Mouse (Mus musculus) right cerebral cortex, postnatal 36 days (tissue): ENCODE measurements at regions not wholly inside any gene's neighbourhood (a gene's known extent, or its start where the extent isn't known, plus 50 kb on each side); places are given as distances from the start of the nearest gene placed in this dataset.
"Not testable (repeated sequence)": the region's sequence is repeated elsewhere in the genome, so short reads cannot be mapped to it uniquely, and the experiment has no call there.

Experiments
- DNase-seq, 2 experiments: peaks; one replicate each; pipeline ENCODE4 v3.0.0; 2022; ENCODE audit warnings: low spot score in 2 of 2, mixed read lengths in 1 of 2

GRCm38 (mm10) chr12:117379103-117379850 lies 137.0 kb upstream of the Rapgef5 start:
- DNase-seq: no peak

- no peak for DNase-seq
Measured at GRCm38 (mm10) chr12:117380836-117381235, 135.4 kb upstream of the Rapgef5 start.

GRCm38 (mm10) chr12:117382727-117383126 lies 133.6 kb upstream of the Rapgef5 start:
- DNase-seq: not testable (repeated sequence)

GRCm38 (mm10) chr12:117385072-117385666 lies 131.1 kb upstream of the Rapgef5 start:
- peak; percentile 49 to 64 for DNase-seq

- DNase-seq: no peak
Measured at GRCm38 (mm10) chr12:117385697-117386096, 130.6 kb upstream of the Rapgef5 start.

GRCm38 (mm10) chr12:117386957-117387356 lies 129.3 kb upstream of the Rapgef5 start:
- DNase-seq: no peak

- DNase-seq: no peak
Measured at GRCm38 (mm10) chr12:117389516-117390347, 126.5 kb upstream of the Rapgef5 start.

GRCm38 (mm10) chr12:117397512-117397911 lies 118.8 kb upstream of the Rapgef5 start:
- DNase-seq: no peak

- peak; percentile 63 to 83 for DNase-seq
Measured at GRCm38 (mm10) chr12:117403513-117404156, 112.6 kb upstream of the Rapgef5 start.

GRCm38 (mm10) chr12:117404157-117404752 lies 112.0 kb upstream of the Rapgef5 start:
- no peak for DNase-seq

- no peak for DNase-seq
Measured at GRCm38 (mm10) chr12:117406832-117407231, 109.4 kb upstream of the Rapgef5 start.

- no peak for DNase-seq
Measured at GRCm38 (mm10) chr12:117410604-117411003, 105.7 kb upstream of the Rapgef5 start.

- no peak for DNase-seq
Measured at GRCm38 (mm10) chr12:117412257-117412656, 104.0 kb upstream of the Rapgef5 start.

GRCm38 (mm10) chr12:117412779-117413505 lies 103.3 kb upstream of the Rapgef5 start:
- DNase-seq: no peak

GRCm38 (mm10) chr12:117414020-117414419 lies 102.3 kb upstream of the Rapgef5 start:
- no peak for DNase-seq

- DNase-seq: no peak
Measured at GRCm38 (mm10) chr12:117415146-117415545, 101.1 kb upstream of the Rapgef5 start.

- DNase-seq: no peak
Measured at GRCm38 (mm10) chr12:117417991-117418390, 98.3 kb upstream of the Rapgef5 start.

GRCm38 (mm10) chr12:117422315-117422978 lies 93.8 kb upstream of the Rapgef5 start:
- no peak for DNase-seq

- no peak for DNase-seq
Measured at GRCm38 (mm10) chr12:117425363-117426031, 90.8 kb upstream of the Rapgef5 start.

- peak in 1 of 2 experiments; percentile 22 for DNase-seq
Measured at GRCm38 (mm10) chr12:117427431-117427830, 88.8 kb upstream of the Rapgef5 start.
